Mouse (Mus musculus) E14TG2a.4 (cell line): ENCODE results near the gene Tnk2.

ENCODE experiments used
- H3K27me3 ChIP-seq: 2 replicates; pipeline ENCODE4 v1.6.1; 2014; ENCODE audit warnings: low read length, control low read depth; ENCODE audit not compliant: insufficient read depth
- H3K36me3 ChIP-seq: 2 replicates; pipeline ENCODE4 v1.6.1; 2014; ENCODE audit warnings: low read length, control low read depth; ENCODE audit not compliant: insufficient read depth
- H3K4me1 ChIP-seq: replicated peaks from 2 replicates; pipeline ENCODE4 v1.6.1; 2014; ENCODE audit warnings: low read depth, low read length, control low read depth
- H3K4me3 ChIP-seq: replicated peaks from 2 replicates; pipeline ENCODE4 v1.5.1; 2014; ENCODE audit warnings: mild to moderate bottlenecking, low read length
- H3K9me3 ChIP-seq: 2 replicates; pipeline ENCODE4 v1.6.1; 2014; ENCODE audit warnings: low read length, control low read depth
- CTCF ChIP-seq: conservative IDR thresholded peaks from 2 replicates; pipeline ENCODE4 v1.5.1; 2014; ENCODE audit warnings: low read length
- NANOG ChIP-seq: IDR thresholded peaks from 2 replicates; pipeline ENCODE4 v1.6.1; 2014; ENCODE audit warnings: borderline replicate concordance, low read length, mixed read lengths
- POU5F1 ChIP-seq: IDR thresholded peaks from 2 replicates; pipeline ENCODE4 v1.6.1; 2014; ENCODE audit warnings: low read length, borderline replicate concordance

Gene Tnk2

DNA sequence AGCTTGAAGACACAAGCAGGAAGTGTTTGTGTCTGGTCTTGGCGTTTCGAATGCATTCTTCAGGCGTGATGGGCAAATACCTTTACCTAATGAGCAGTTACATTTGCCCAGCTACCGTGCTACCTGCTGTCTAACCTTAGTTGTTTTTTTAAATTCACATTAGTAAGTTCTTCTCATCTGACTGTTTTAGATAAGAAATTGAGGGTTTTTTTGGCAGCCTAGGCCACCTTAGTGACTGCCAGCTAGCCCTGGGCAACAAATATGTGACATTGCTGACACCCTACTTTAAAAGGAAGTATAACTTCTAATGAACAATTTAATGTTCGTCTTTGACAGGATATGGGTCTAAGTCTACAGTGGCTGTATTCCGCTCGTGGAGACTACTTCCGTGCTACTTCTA is 15.5 kb upstream of the Tnk2 start:
- H3K4me3 ChIP-seq = no peak overlapping the region
- no peaks in the 10 kb centered on the region for H3K9me3 ChIP-seq
- no peaks in the 10 kb centered on the region for H3K27me3 ChIP-seq
- peaks cover 99% of the 10 kb centered on the region for H3K36me3 ChIP-seq
- TF ChIP-seq POU5F1 (no peak), NANOG (no peak), CTCF (no peak)
- H3K4me1 ChIP-seq = peaks cover 15% of the 10 kb centered on the region; the same call in 1 of the 2 replicates

DNA sequence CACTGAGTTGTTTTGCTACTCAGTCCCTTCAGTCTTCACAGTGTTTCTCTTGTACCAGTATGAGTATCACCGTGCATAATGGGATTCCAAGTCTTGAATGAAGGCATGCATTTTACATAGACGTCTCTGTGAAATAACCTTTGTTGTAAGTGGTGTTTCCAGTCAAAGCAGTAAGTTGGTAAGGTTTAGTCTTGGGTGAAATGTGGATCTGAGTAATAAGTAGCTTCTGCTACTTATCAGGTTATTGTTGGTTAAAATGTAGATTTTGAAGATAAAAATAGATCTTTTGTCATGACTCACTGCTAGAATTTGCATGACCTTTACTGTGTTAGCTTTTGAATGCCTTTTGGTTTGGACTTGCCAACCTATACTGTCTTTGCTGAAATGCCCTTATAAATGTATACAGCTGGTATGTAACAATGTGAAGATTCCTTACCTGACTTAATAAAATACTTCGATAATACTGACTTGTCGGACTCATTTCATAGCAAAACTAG is 11.3 kb upstream of the Tnk2 start:
- Histone ChIP-seq H3K36me3 (peaks cover 63% of the 10 kb centered on the region), H3K4me3 (no peak overlapping the region), H3K4me1 (peaks cover 56% of the 10 kb centered on the region), H3K9me3 (no peaks in the 10 kb centered on the region), H3K27me3 (no peaks in the 10 kb centered on the region)
- TF ChIP-seq NANOG = no peak
- TF ChIP-seq CTCF = no peak
- TF ChIP-seq POU5F1 = no peak

- H3K27me3 ChIP-seq = no peaks in the 10 kb centered on the region
- H3K4me1 ChIP-seq = peaks cover 67% of the 10 kb centered on the region
- peaks cover 52% of the 10 kb centered on the region for H3K36me3 ChIP-seq
- H3K9me3 ChIP-seq = no peaks in the 10 kb centered on the region
- H3K4me3 ChIP-seq = no peak overlapping the region
- no peak for TF ChIP-seq POU5F1
- no peak for TF ChIP-seq CTCF
- no peak for TF ChIP-seq NANOG
Observed at GRCm38 (mm10) chr16:32633486-32634012, 10.1 kb upstream of the Tnk2 start.

DNA sequence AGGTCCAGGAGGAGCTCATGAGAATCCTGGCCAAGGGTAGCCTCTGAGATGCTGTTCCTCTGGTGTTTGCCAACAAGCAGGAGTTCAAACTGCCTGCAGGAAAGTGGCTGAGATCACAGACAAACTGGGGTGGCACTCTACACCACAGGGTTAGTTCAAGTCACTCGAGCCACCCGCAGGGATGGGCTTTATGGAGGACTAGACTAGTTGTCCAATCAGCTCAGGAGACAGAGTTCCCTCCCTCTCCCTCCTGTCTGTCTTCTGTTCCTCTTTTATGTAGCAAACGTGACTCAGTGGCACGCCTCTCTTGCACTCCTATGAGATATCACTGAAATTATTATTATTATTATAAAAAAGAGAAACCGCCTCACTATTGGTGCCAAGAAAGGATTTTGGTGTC is 9.5 kb upstream of the Tnk2 start:
- H3K4me1 ChIP-seq = peaks cover 70% of the 10 kb centered on the region
- peaks cover 45% of the 10 kb centered on the region for H3K36me3 ChIP-seq
- TF ChIP-seq NANOG (no peak), POU5F1 (no peak), CTCF (no peak)
- no peak overlapping the region for H3K4me3 ChIP-seq
- H3K9me3 ChIP-seq = no peaks in the 10 kb centered on the region
- H3K27me3 ChIP-seq = no peaks in the 10 kb centered on the region

GRCm38 (mm10) chr16:32635314-32635713 is 8.4 kb upstream of the Tnk2 start:
- TF ChIP-seq CTCF (peak; percentile 37), POU5F1 (no peak)

GRCm38 (mm10) chr16:32636331-32636730 is 7.3 kb upstream of the Tnk2 start:
- TF ChIP-seq POU5F1 = no peak
- no peak for TF ChIP-seq NANOG
- no peak for TF ChIP-seq CTCF

More at GRCm38 (mm10) chr16:32635314-32635713, 8.4 kb upstream of the Tnk2 start:
- H3K36me3 ChIP-seq = peaks cover 35% of the 10 kb centered on the region
- no peaks in the 10 kb centered on the region for H3K9me3 ChIP-seq
- no peaks in the 10 kb centered on the region for H3K27me3 ChIP-seq
- peaks cover 68% of the 10 kb centered on the region for H3K4me1 ChIP-seq
- no peak overlapping the region for H3K4me3 ChIP-seq

DNA sequence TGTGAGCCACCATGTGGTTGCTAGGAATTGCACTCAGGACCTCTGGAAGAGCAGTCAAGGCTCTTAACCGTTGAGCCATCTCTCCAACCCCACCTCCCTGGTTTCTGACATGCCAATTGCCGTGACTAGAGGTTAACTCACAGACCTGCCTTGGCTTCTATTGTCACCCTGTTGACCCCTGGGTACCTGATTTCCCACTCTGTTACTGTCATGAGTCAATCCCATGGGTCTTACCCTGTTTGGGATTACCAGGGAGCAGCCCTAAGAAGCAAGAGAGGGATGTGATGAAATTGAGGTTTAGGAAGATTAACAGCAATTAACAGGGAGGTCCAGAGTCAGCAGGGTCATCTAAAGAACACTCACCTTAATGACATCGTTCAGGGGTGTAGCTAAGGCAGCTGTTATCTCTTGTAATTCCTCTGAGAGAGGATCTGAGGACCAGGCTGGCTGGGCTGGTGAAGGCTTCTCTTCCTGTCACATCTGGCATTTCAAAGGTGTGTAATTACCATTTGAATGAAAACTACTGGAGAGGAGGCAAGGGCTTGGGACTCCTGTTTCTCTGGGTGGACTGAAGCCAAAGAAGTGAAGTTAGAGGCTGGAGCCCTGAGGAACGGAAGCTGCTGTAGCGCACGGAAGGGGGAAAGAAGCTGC is 6.7 kb upstream of the Tnk2 start:
- TF ChIP-seq CTCF (no peak), NANOG (peak; percentile 67), POU5F1 (peak; percentile 73)
- peaks cover 18% of the 10 kb centered on the region for H3K36me3 ChIP-seq
- H3K9me3 ChIP-seq = no peaks in the 10 kb centered on the region
- peak overlapping the region; percentile 41 for H3K4me3 ChIP-seq
- H3K27me3 ChIP-seq = no peaks in the 10 kb centered on the region
- H3K4me1 ChIP-seq = peaks cover 74% of the 10 kb centered on the region

More at GRCm38 (mm10) chr16:32636331-32636730, 7.3 kb upstream of the Tnk2 start:
- H3K4me1 ChIP-seq = peaks cover 68% of the 10 kb centered on the region
- H3K4me3 ChIP-seq = no peak overlapping the region
- H3K9me3 ChIP-seq = no peaks in the 10 kb centered on the region
- no peaks in the 10 kb centered on the region for H3K27me3 ChIP-seq
- peaks cover 24% of the 10 kb centered on the region for H3K36me3 ChIP-seq

- TF ChIP-seq POU5F1 = no peak
- TF ChIP-seq CTCF = peak; percentile 73
- TF ChIP-seq NANOG = no peak
- peaks cover 75% of the 10 kb centered on the region for H3K4me1 ChIP-seq
Observed at GRCm38 (mm10) chr16:32638476-32638875, 5.2 kb upstream of the Tnk2 start.

More at GRCm38 (mm10) chr16:32638476-32638875, 5.2 kb upstream of the Tnk2 start:
- Histone ChIP-seq H3K9me3 (no peaks in the 10 kb centered on the region), H3K36me3 (peaks cover 3% of the 10 kb centered on the region; the same call in 1 of the 2 replicates), H3K27me3 (no peaks in the 10 kb centered on the region), H3K4me3 (0 out of 2 replicates have a peak overlapping the region, but pooled peaks have one; percentile 17)
